Mouse (Mus musculus): ENCODE measurements around the gene Akap5.
A peak's percentile ranks its signal among the peaks of the same experiment; 100 is the strongest.

The Akap5 gene

GRCm38 (mm10) chr12:76311227-76311626, 13.5 kb upstream of the Akap5 start:
- DNase-seq (ENCODE audit: low spot score in 2 of 2): no peak

- no peak for DNase-seq (ENCODE audit: low spot score in 2 of 2)
Observed at GRCm38 (mm10) chr12:76311951-76312350, 12.7 kb upstream of the Akap5 start.

GRCm38 (mm10) chr12:76318282-76319212, 6.1 kb upstream of the Akap5 start:
- DNase-seq (ENCODE audit: low spot score in 2 of 2): no peak

GRCm38 (mm10) chr12:76326437-76327220, 1.9 kb downstream of the Akap5 start:
- peak; percentile 52 to 57 for DNase-seq (ENCODE audit: low spot score in 2 of 2)

GRCm38 (mm10) chr12:76328567-76329354, 4.1 kb downstream of the Akap5 start:
- DNase-seq (ENCODE audit: low spot score in 2 of 2): no peak

DNA sequence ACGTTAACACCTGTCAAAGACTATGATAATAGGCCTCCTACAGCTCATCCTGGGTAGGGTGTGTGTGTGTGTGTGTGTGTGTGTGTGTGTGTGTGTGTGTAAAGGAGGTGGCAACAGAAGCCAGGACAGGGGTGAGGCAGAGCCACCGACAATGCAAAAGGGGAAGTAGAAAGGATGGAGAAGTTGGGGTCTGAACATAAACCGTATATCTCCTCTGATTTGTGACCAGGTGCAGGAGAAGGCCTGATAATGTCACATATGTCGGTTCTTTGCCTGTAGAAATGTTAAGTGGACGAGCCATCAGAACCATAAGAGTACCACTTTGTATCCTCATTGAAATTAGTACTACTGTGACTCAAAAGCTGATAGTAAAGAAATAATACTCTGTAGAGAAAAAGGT, 9.0 kb downstream of the Akap5 start:
- no peak for DNase-seq (ENCODE audit: low spot score in 2 of 2)

- no peak for DNase-seq (ENCODE audit: low spot score in 2 of 2)
Observed at GRCm38 (mm10) chr12:76335641-76336040, 10.9 kb downstream of the Akap5 start.

- DNase-seq (ENCODE audit: low spot score in 2 of 2): no peak
Observed at GRCm38 (mm10) chr12:76336111-76336965, 11.6 kb downstream of the Akap5 start.

GRCm38 (mm10) chr12:76341080-76341479, 16.4 kb downstream of the Akap5 start:
- DNase-seq (ENCODE audit: low spot score in 2 of 2): no peak

DNA sequence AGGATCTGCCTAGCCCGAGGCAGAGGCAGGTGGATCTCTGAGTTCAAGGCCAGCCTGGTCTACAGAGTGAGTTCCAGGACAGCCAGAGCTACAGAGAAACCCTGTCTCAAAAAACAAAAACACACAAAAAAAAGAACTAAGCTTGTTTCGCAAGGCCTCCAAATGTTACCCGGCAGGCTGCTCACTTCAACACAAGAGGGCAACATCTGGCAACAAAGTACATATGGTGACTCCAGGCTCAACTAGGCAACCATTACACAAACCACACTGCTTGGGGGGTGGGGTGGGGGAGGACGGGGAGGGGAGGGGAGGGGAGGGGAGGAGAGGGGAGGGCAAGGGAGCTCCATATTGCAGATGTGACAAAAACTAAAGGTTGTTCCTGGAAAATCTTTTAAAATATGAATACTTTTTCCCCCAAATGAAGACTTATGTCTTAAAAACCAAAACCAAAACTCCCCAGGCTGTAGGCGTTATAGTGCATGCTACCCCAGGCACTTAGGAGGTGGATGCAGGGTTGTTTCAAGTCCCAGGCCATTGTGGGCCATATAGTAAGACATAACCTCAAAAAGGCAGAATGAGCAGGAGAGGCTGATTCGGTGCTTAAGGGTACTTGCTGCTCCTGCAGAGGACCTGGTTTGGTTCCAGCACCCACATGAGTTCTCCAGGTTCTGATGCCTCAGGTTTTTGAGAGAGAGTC, 21.2 kb downstream of the Akap5 start:
- DNase-seq (ENCODE audit: low spot score in 2 of 2): no peak

GRCm38 (mm10) chr12:76349680-76350220, 25.1 kb downstream of the Akap5 start:
- DNase-seq (ENCODE audit: low spot score in 2 of 2): no peak

GRCm38 (mm10) chr12:76360868-76361267, 36.2 kb downstream of the Akap5 start:
- DNase-seq (ENCODE audit: low spot score in 2 of 2): no peak

- DNase-seq (ENCODE audit: low spot score in 2 of 2): no peak
Observed at GRCm38 (mm10) chr12:76361405-76362302, 37.0 kb downstream of the Akap5 start.

- no peak for DNase-seq (ENCODE audit: low spot score in 2 of 2)
Observed at GRCm38 (mm10) chr12:76362303-76362676, 37.6 kb downstream of the Akap5 start.

DNA sequence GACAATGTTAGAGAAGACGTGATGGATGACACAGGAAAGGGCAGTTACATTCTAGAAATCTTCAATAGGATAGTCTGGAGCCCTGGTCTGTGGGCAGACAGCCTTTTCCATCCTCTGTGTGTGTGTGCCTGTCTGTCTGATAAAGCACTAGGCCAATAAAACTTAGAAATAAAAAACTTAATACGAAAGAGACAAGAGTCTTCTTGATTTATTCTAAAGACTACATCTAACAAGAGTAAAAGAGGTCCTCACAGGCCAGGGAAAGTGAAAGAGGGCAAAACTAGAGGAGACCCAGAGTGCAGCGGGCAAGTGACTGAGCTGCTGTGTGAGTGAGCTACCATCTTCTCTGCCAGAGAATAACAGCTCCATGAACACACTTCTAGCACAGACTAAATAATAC, 41.6 kb downstream of the Akap5 start:
- no peak for DNase-seq (ENCODE audit: low spot score in 2 of 2)

GRCm38 (mm10) chr12:76367096-76367995, 42.7 kb downstream of the Akap5 start:
- no peak for DNase-seq (ENCODE audit: low spot score in 2 of 2)

DNA sequence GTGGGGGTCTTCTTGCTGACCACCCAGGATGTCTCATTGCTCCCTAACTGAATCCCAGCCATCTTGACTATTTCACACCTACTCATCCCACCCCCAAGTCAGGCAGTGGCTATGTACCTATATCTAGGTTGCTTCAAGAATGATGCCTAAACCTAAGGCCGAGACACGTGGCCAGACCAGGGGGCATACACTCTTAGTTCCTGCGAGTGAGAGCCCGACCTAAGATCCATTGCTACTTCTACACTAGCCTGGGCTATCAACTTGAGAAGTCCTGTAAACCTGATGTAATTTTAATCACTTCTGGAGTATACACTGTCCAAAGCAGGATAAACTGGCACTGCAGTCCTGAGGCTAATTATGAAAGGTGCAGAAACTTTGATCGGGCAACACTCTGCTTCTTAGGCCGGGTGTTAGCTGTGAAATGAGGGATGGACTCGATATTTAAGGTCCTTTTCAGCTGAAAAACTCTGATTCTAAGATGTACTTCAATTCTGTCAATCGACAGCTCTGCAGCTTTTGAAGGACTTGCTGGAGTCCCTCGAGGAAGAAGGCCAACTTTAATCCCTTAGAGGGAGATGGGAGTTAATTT, 43.6 kb downstream of the Akap5 start:
- DNase-seq (ENCODE audit: low spot score in 2 of 2): no peak

GRCm38 (mm10) chr12:76368790-76369205, 44.1 kb downstream of the Akap5 start:
- DNase-seq (ENCODE audit: low spot score in 2 of 2): no peak

Data from frontal cortex, postnatal 14 days (tissue).